Mouse (Mus musculus): ENCODE measurements at regions not wholly inside any gene's neighbourhood (a gene's known extent, or its start where the extent isn't known, plus 50 kb on each side); places are given as distances from the start of the nearest gene placed in this dataset.
A peak's percentile ranks its signal among the peaks of the same experiment; 100 is the strongest.

GRCm38 (mm10) chr4:127640251-127641085 is 282.5 kb upstream of the Gjb5 start:
- DNase-seq (ENCODE audit: low spot score in 2 of 2), result no peak

GRCm38 (mm10) chr4:127639765-127640164 is 281.8 kb upstream of the Gjb5 start:
- DNase-seq (ENCODE audit: low spot score in 2 of 2), result no peak

- DNase-seq (ENCODE audit: low spot score in 2 of 2), result no peak
Observed at GRCm38 (mm10) chr4:127636934-127637333, 279.0 kb upstream of the Gjb5 start.

GRCm38 (mm10) chr4:127635262-127635661 is 277.3 kb upstream of the Gjb5 start:
- no peak for DNase-seq (ENCODE audit: low spot score in 2 of 2)

- peak; percentile 8 to 30 for DNase-seq (ENCODE audit: low spot score in 2 of 2)
Observed at GRCm38 (mm10) chr4:127619870-127620269, 261.9 kb upstream of the Gjb5 start.

GRCm38 (mm10) chr4:127612761-127613160 is 254.8 kb upstream of the Gjb5 start:
- DNase-seq (ENCODE audit: low spot score in 2 of 2), result peak in 1 of 2 experiments; percentile 6

- no peak for DNase-seq (ENCODE audit: low spot score in 2 of 2)
Observed at GRCm38 (mm10) chr4:127600919-127601318, 242.9 kb upstream of the Gjb5 start.

GRCm38 (mm10) chr4:127598610-127599009 is 240.6 kb upstream of the Gjb5 start:
- DNase-seq (ENCODE audit: low spot score in 2 of 2), result no peak

- DNase-seq (ENCODE audit: low spot score in 2 of 2), result no peak
Observed at GRCm38 (mm10) chr4:127594081-127594480, 236.1 kb upstream of the Gjb5 start.

- no peak for DNase-seq (ENCODE audit: low spot score in 2 of 2)
Observed at GRCm38 (mm10) chr4:127591540-127591939, 233.6 kb upstream of the Gjb5 start.

- DNase-seq (ENCODE audit: low spot score in 2 of 2), result no peak
Observed at GRCm38 (mm10) chr4:127586822-127587221, 228.8 kb upstream of the Gjb5 start.

- no peak for DNase-seq (ENCODE audit: low spot score in 2 of 2)
Observed at GRCm38 (mm10) chr4:127576521-127576920, 218.5 kb upstream of the Gjb5 start.

GRCm38 (mm10) chr4:127562602-127563001 is 204.6 kb upstream of the Gjb5 start:
- DNase-seq (ENCODE audit: low spot score in 2 of 2), result no peak

- no peak for DNase-seq (ENCODE audit: low spot score in 2 of 2)
Observed at GRCm38 (mm10) chr4:127558572-127558971, 200.6 kb upstream of the Gjb5 start.

GRCm38 (mm10) chr4:127552456-127553225 is 194.7 kb upstream of the Gjb5 start:
- DNase-seq (ENCODE audit: low spot score in 2 of 2), result no peak

GRCm38 (mm10) chr4:127549581-127549980 is 191.6 kb upstream of the Gjb5 start:
- no peak for DNase-seq (ENCODE audit: low spot score in 2 of 2)

GRCm38 (mm10) chr4:127549018-127549417 is 191.0 kb upstream of the Gjb5 start:
- DNase-seq (ENCODE audit: low spot score in 2 of 2), result no peak

GRCm38 (mm10) chr4:127545106-127545505 is 187.1 kb upstream of the Gjb5 start:
- DNase-seq (ENCODE audit: low spot score in 2 of 2), result no peak

GRCm38 (mm10) chr4:127543276-127543675 is 185.3 kb upstream of the Gjb5 start:
- no peak for DNase-seq (ENCODE audit: low spot score in 2 of 2)

- no peak for DNase-seq (ENCODE audit: low spot score in 2 of 2)
Observed at GRCm38 (mm10) chr4:127542771-127543170, 184.8 kb upstream of the Gjb5 start.

GRCm38 (mm10) chr4:127536952-127537351 is 179.0 kb upstream of the Gjb5 start:
- DNase-seq (ENCODE audit: low spot score in 2 of 2), result no peak

- no peak for DNase-seq (ENCODE audit: low spot score in 2 of 2)
Observed at GRCm38 (mm10) chr4:127535630-127536029, 177.6 kb upstream of the Gjb5 start.

GRCm38 (mm10) chr4:127534411-127534810 is 176.4 kb upstream of the Gjb5 start:
- DNase-seq (ENCODE audit: low spot score in 2 of 2), result no peak

Measured in urinary bladder, adult 18-20 months (tissue).